Mouse (Mus musculus): ENCODE results near the gene Znrd1. TPM values are rescaled to one million over a fixed set of nuclear protein-coding genes. Genes with fewer than 3 reads are reported as not detected.

Gene Znrd1
- polyA plus RNA-seq, 1 experiment, result 79.6 TPM

DNA sequence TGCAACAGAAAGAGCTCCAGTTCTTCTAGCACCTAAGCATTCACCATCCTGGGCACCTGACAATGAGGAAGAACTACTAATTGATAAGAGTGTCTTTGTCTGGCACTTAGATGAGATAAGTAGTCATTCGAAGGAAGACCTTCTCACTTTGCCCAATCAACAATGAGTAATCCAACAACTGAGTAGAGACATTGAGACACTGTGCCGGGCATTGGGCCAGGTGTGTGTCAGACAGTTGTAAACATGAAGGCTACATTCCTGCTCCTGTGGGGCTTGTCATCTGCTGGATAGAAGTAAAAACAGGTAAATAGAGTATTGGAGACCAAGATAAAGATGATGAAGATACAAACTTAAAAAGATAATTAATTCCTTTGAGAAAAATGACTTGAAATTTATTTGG, 20.3 kb downstream of the Znrd1 start:
- TF ChIP-seq CTCF (IDR thresholded peaks at IDR 0.05; ENCODE audit: low read depth, low read length), result no peak
- TF ChIP-seq POLR2A (IDR thresholded peaks at IDR 0.05; ENCODE audit: insufficient read depth, low read length), result no peak
- TF ChIP-seq EP300 (IDR thresholded peaks at IDR 0.05; ENCODE audit: insufficient read depth, low read depth, low read length), result no peak
- Histone ChIP-seq H3K9ac (ENCODE audit: low read depth, poor library complexity, severe bottlenecking) (no peak overlapping the region), H3K4me3 (ENCODE audit: low read depth, low read length) (no peak overlapping the region), H3K4me1 (ENCODE audit: control insufficient read depth, insufficient read depth, low read length) (peaks cover 2% of the 10 kb centered on the region), H3K9me3 (replicated peaks; ENCODE audit: control insufficient read depth, insufficient read depth, low read length, poor library complexity, severe bottlenecking) (no peaks in the 10 kb centered on the region), H3K36me3 (ENCODE audit: control insufficient read depth, insufficient read depth, low read length, poor library complexity, severe bottlenecking) (no peaks in the 10 kb centered on the region), H3K27ac (ENCODE audit: insufficient read depth, low read length) (no peak overlapping the region), H3K27me3 (ENCODE audit: control insufficient read depth, insufficient read depth, low read length, poor library complexity, severe bottlenecking) (no peaks in the 10 kb centered on the region)

- Histone ChIP-seq H3K27me3 (ENCODE audit: control insufficient read depth, insufficient read depth, low read length, poor library complexity, severe bottlenecking) (no peaks in the 10 kb centered on the region), H3K9ac (ENCODE audit: low read depth, poor library complexity, severe bottlenecking) (no peak overlapping the region), H3K4me3 (ENCODE audit: low read depth, low read length) (no peak overlapping the region), H3K4me1 (ENCODE audit: control insufficient read depth, insufficient read depth, low read length) (no peaks in the 10 kb centered on the region), H3K9me3 (replicated peaks; ENCODE audit: control insufficient read depth, insufficient read depth, low read length, poor library complexity, severe bottlenecking) (no peaks in the 10 kb centered on the region), H3K36me3 (ENCODE audit: control insufficient read depth, insufficient read depth, low read length, poor library complexity, severe bottlenecking) (no peaks in the 10 kb centered on the region), H3K27ac (ENCODE audit: insufficient read depth, low read length) (no peak overlapping the region)
- TF ChIP-seq EP300 (IDR thresholded peaks at IDR 0.05; ENCODE audit: insufficient read depth, low read depth, low read length), result no peak
- no peak for TF ChIP-seq POLR2A (IDR thresholded peaks at IDR 0.05; ENCODE audit: insufficient read depth, low read length)
- TF ChIP-seq CTCF (IDR thresholded peaks at IDR 0.05; ENCODE audit: low read depth, low read length), result no peak
Measured at GRCm38 (mm10) chr17:36931806-36932205, 26.6 kb downstream of the Znrd1 start.

DNA sequence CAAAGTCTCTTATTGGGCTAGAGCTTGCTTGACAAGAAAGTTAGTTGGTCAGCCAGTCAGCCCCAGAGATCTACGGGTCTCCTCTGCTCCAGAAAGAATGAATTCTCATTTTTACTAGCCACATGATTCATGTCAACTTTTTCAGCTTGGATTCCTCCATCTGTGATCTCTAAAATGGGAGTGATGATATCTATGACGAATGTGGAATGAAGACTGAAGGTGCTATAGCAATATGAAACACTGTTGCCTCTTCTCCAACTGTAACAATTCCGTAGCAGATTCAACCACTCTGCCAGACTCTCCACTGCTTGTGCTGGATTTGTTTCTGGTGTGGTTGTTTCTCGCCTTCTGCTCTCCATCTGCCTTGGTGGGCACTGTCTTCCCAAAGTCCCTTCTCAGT, 27.2 kb downstream of the Znrd1 start:
- no peaks in the 10 kb centered on the region for H3K9me3 ChIP-seq (replicated peaks; ENCODE audit: control insufficient read depth, insufficient read depth, low read length, poor library complexity, severe bottlenecking)

DNA sequence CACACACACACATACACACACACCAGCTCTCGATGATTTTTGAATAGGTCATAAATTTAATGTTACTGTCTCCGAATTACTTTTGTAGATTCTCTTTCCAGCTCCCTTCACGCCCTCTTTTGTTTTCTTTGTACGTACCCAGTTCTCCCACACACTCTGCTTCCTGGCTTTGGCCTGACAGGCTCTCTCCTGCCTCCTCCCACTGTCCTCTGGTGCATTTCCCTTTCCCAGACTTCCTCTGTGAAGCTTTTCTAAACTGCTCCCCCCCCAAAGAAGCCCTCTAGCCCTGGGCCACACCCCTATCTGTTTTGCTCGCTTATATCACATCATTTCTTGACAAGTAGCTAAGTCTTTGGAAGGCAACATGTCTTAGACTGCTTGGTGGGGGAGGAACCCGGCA, 28.1 kb downstream of the Znrd1 start:
- Histone ChIP-seq H3K4me1 (ENCODE audit: control insufficient read depth, insufficient read depth, low read length) (no peaks in the 10 kb centered on the region), H3K36me3 (ENCODE audit: control insufficient read depth, insufficient read depth, low read length, poor library complexity, severe bottlenecking) (no peaks in the 10 kb centered on the region)

More for the DNA sequence above, 27.2 kb downstream of the Znrd1 start:
- H3K4me1 ChIP-seq (ENCODE audit: control insufficient read depth, insufficient read depth, low read length), result no peaks in the 10 kb centered on the region
- H3K9ac ChIP-seq (ENCODE audit: low read depth, poor library complexity, severe bottlenecking), result no peak overlapping the region
- no peak overlapping the region for H3K4me3 ChIP-seq (ENCODE audit: low read depth, low read length)
- TF ChIP-seq EP300 (IDR thresholded peaks at IDR 0.05; ENCODE audit: insufficient read depth, low read depth, low read length) (no peak), CTCF (IDR thresholded peaks at IDR 0.05; ENCODE audit: low read depth, low read length) (no peak), POLR2A (IDR thresholded peaks at IDR 0.05; ENCODE audit: insufficient read depth, low read length) (no peak)
- no peaks in the 10 kb centered on the region for H3K27me3 ChIP-seq (ENCODE audit: control insufficient read depth, insufficient read depth, low read length, poor library complexity, severe bottlenecking)
- no peaks in the 10 kb centered on the region for H3K36me3 ChIP-seq (ENCODE audit: control insufficient read depth, insufficient read depth, low read length, poor library complexity, severe bottlenecking)
- no peak overlapping the region for H3K27ac ChIP-seq (ENCODE audit: insufficient read depth, low read length)

GRCm38 (mm10) chr17:36929236-36929932, 29.0 kb downstream of the Znrd1 start:
- H3K27ac ChIP-seq (ENCODE audit: insufficient read depth, low read length), result no peak overlapping the region
- no peaks in the 10 kb centered on the region for H3K36me3 ChIP-seq (ENCODE audit: control insufficient read depth, insufficient read depth, low read length, poor library complexity, severe bottlenecking)
- no peaks in the 10 kb centered on the region for H3K4me1 ChIP-seq (ENCODE audit: control insufficient read depth, insufficient read depth, low read length)
- H3K27me3 ChIP-seq (ENCODE audit: control insufficient read depth, insufficient read depth, low read length, poor library complexity, severe bottlenecking), result no peaks in the 10 kb centered on the region
- no peaks in the 10 kb centered on the region for H3K9me3 ChIP-seq (replicated peaks; ENCODE audit: control insufficient read depth, insufficient read depth, low read length, poor library complexity, severe bottlenecking)
- TF ChIP-seq POLR2A (IDR thresholded peaks at IDR 0.05; ENCODE audit: insufficient read depth, low read length) (no peak), EP300 (IDR thresholded peaks at IDR 0.05; ENCODE audit: insufficient read depth, low read depth, low read length) (no peak), CTCF (IDR thresholded peaks at IDR 0.05; ENCODE audit: low read depth, low read length) (no peak)
- no peak overlapping the region for H3K4me3 ChIP-seq (ENCODE audit: low read depth, low read length)
- no peak overlapping the region for H3K9ac ChIP-seq (ENCODE audit: low read depth, poor library complexity, severe bottlenecking)

More for the DNA sequence above, 28.1 kb downstream of the Znrd1 start:
- Histone ChIP-seq H3K27me3 (ENCODE audit: control insufficient read depth, insufficient read depth, low read length, poor library complexity, severe bottlenecking) (no peaks in the 10 kb centered on the region), H3K27ac (ENCODE audit: insufficient read depth, low read length) (no peak overlapping the region), H3K9me3 (replicated peaks; ENCODE audit: control insufficient read depth, insufficient read depth, low read length, poor library complexity, severe bottlenecking) (no peaks in the 10 kb centered on the region), H3K4me3 (ENCODE audit: low read depth, low read length) (no peak overlapping the region), H3K9ac (ENCODE audit: low read depth, poor library complexity, severe bottlenecking) (no peak overlapping the region)
- TF ChIP-seq POLR2A (IDR thresholded peaks at IDR 0.05; ENCODE audit: insufficient read depth, low read length) (no peak), CTCF (IDR thresholded peaks at IDR 0.05; ENCODE audit: low read depth, low read length) (no peak), EP300 (IDR thresholded peaks at IDR 0.05; ENCODE audit: insufficient read depth, low read depth, low read length) (no peak)

DNA sequence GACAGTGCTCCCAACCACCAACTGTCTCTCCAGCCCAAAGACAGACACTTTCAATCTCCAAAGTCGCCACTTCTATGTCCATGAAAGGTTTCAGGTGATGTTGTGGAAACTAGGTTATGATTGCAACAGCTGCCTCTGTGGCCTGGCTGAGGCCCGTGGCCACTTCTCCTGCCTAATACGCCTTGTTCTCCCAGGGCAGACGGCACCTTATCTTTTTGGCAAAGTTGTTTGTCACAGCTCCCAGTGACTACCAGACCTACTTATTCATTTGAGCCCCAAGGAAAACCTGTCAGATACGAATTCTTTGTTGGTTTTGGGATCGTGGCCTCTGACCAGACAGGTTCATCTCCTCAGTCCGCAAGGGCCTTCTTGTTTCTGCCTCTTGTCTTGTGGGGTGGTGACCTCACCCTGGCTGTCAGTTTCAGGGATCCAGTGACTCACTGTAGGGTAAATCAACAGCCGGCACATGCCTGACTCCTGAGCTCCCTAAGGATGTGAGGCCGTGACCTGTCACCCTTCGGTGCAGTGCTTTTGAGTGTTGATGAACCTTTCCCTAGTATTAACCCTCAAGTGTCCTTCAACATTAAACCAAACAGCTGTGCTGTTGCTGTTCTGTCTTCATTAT, 30.8 kb downstream of the Znrd1 start:
- H3K4me1 ChIP-seq (ENCODE audit: control insufficient read depth, insufficient read depth, low read length), result no peaks in the 10 kb centered on the region
- no peak overlapping the region for H3K27ac ChIP-seq (ENCODE audit: insufficient read depth, low read length)
- no peaks in the 10 kb centered on the region for H3K9me3 ChIP-seq (replicated peaks; ENCODE audit: control insufficient read depth, insufficient read depth, low read length, poor library complexity, severe bottlenecking)
- no peaks in the 10 kb centered on the region for H3K36me3 ChIP-seq (ENCODE audit: control insufficient read depth, insufficient read depth, low read length, poor library complexity, severe bottlenecking)
- H3K27me3 ChIP-seq (ENCODE audit: control insufficient read depth, insufficient read depth, low read length, poor library complexity, severe bottlenecking), result no peaks in the 10 kb centered on the region
- H3K4me3 ChIP-seq (ENCODE audit: low read depth, low read length), result no peak overlapping the region
- TF ChIP-seq EP300 (IDR thresholded peaks at IDR 0.05; ENCODE audit: insufficient read depth, low read depth, low read length) (no peak), POLR2A (IDR thresholded peaks at IDR 0.05; ENCODE audit: insufficient read depth, low read length) (no peak), CTCF (IDR thresholded peaks at IDR 0.05; ENCODE audit: low read depth, low read length) (no peak)
- H3K9ac ChIP-seq (ENCODE audit: low read depth, poor library complexity, severe bottlenecking), result no peak overlapping the region
